Mouse (Mus musculus): ENCODE data around the gene Clpb.
A peak's percentile ranks its signal among the peaks of the same experiment; 100 is the strongest.
"Not testable (repeated sequence)": the region's sequence is repeated elsewhere in the genome, so short reads cannot be mapped to it uniquely, and the experiment has no call there.

Gene Clpb

GRCm38 (mm10) chr7:101663514-101664159, at the start of gene Clpb:
Clpb (plus strand) TSS chr7:101663633.
- peak; percentile 90 for DNase-seq

- DNase-seq, result no peak
These were observed 48.0 kb upstream of the Clpb start for GRCm38 (mm10) chr7:101615406-101615805.

- DNase-seq, result no peak
These were observed 47.1 kb upstream of the Clpb start for GRCm38 (mm10) chr7:101616136-101616835.

- DNase-seq, result no peak
These were observed 45.8 kb upstream of the Clpb start for GRCm38 (mm10) chr7:101617438-101618165.

- no peak for DNase-seq
These were observed 45.2 kb upstream of the Clpb start for GRCm38 (mm10) chr7:101618273-101618672.

GRCm38 (mm10) chr7:101620373-101620772, 43.1 kb upstream of the Clpb start:
- DNase-seq, result peak; percentile 8

- DNase-seq, result not testable (repeated sequence)
These were observed 41.6 kb upstream of the Clpb start for GRCm38 (mm10) chr7:101621861-101622260.

GRCm38 (mm10) chr7:101624283-101624682, 39.1 kb upstream of the Clpb start:
- DNase-seq, result no peak

GRCm38 (mm10) chr7:101627166-101627565, 36.3 kb upstream of the Clpb start:
- DNase-seq, result not testable (repeated sequence)

- DNase-seq, result no peak
These were observed 35.0 kb upstream of the Clpb start for GRCm38 (mm10) chr7:101628481-101628880.

GRCm38 (mm10) chr7:101633629-101634177, 29.7 kb upstream of the Clpb start:
- DNase-seq, result no peak

GRCm38 (mm10) chr7:101634513-101634912, 28.9 kb upstream of the Clpb start:
- DNase-seq, result no peak

GRCm38 (mm10) chr7:101636056-101636455, 27.4 kb upstream of the Clpb start:
- DNase-seq, result no peak

GRCm38 (mm10) chr7:101643879-101644278, 19.6 kb upstream of the Clpb start:
- DNase-seq, result no peak

GRCm38 (mm10) chr7:101649729-101650128, 13.7 kb upstream of the Clpb start:
- DNase-seq, result no peak

GRCm38 (mm10) chr7:101650565-101650964, 12.9 kb upstream of the Clpb start:
- DNase-seq, result no peak

GRCm38 (mm10) chr7:101653681-101654209, 9.7 kb upstream of the Clpb start:
- peak; percentile 70 for DNase-seq

GRCm38 (mm10) chr7:101654936-101655335, 8.5 kb upstream of the Clpb start:
- no peak for DNase-seq

- DNase-seq, result no peak
These were observed 1.4 kb upstream of the Clpb start for GRCm38 (mm10) chr7:101662006-101662405.

GRCm38 (mm10) chr7:101666581-101666980, 3.1 kb downstream of the Clpb start:
- DNase-seq, result peak; percentile 49

GRCm38 (mm10) chr7:101671601-101672280, 8.3 kb downstream of the Clpb start:
- DNase-seq, result no peak

GRCm38 (mm10) chr7:101673497-101673896, 10.1 kb downstream of the Clpb start:
- peak; percentile 36 for DNase-seq

Measured in cerebellum, adult 11 months (tissue).